Mouse (Mus musculus) forebrain, embryonic 11.5 days (tissue): ENCODE results near the gene Fam102a. TPM values are rescaled to one million over a fixed set of nuclear protein-coding genes. Genes with fewer than 3 reads are reported as not detected.

Source experiments
- ATAC-seq: fragments of 200-750 bp; cut with Nextera tagmentation; replicated peaks from 2 replicates; pipeline ENCODE4 v1.8.0; 2017; ENCODE audit warnings: moderate TSS enrichment; ENCODE audit not compliant: low FRiP score
- DNase-seq: peaks from one replicate; pipeline ENCODE4 v3.0.0-alpha.2; 2017; ENCODE audit warnings: low spot score
- H3K27ac ChIP-seq: fragments of 300-500 bp; sonication (generic); 2 replicates; pipeline ENCODE4 v1.5.1; 2014; ENCODE audit warnings: low read depth, low read length
- H3K27me3 ChIP-seq: fragments of 300-500 bp; sonication (generic); 2 replicates; pipeline ENCODE4 v1.6.1; 2014; ENCODE audit warnings: mild to moderate bottlenecking, low read length, mixed read lengths; ENCODE audit not compliant: control insufficient read depth, insufficient read depth
- H3K36me3 ChIP-seq: fragments of 300-500 bp; sonication (generic); 2 replicates; pipeline ENCODE4 v1.6.1; 2014; ENCODE audit warnings: mild to moderate bottlenecking, low read length, moderate library complexity, mixed read lengths; ENCODE audit not compliant: control insufficient read depth, insufficient read depth
- H3K4me1 ChIP-seq: fragments of 300-500 bp; sonication (generic); replicated peaks from 2 replicates; pipeline ENCODE4 v1.6.1; 2014; ENCODE audit warnings: low read length, mixed read lengths; ENCODE audit not compliant: control insufficient read depth, insufficient read depth
- H3K4me2 ChIP-seq: fragments of 300-500 bp; sonication (generic); 2 replicates; pipeline ENCODE4 v1.6.1; 2014; ENCODE audit warnings: low read depth, mild to moderate bottlenecking, low read length, moderate library complexity, mixed read lengths; ENCODE audit not compliant: severe bottlenecking
- H3K4me3 ChIP-seq: fragments of 300-500 bp; sonication (generic); 2 replicates; pipeline ENCODE4 v1.5.1; 2014; ENCODE audit warnings: low read depth, low read length
- H3K9ac ChIP-seq: fragments of 300-500 bp; sonication (generic); 2 replicates; pipeline ENCODE4 v1.6.1; 2014; ENCODE audit warnings: low read length
- H3K9me3 ChIP-seq: fragments of 300-500 bp; sonication (generic); 2 replicates; pipeline ENCODE4 v1.6.1; 2016; ENCODE audit warnings: low read length, mixed read lengths; ENCODE audit not compliant: control insufficient read depth
- WGBS: fragments of 180-500 bp; shearing (Covaris S2); extraction: QIAGEN DNeasy Blood & Tissue Kit; methylation state at CpG from one replicate; pipeline ENCODE4 v1.1.7; 2014; 5-methylcytosine and 5-hydroxymethylcytosine counted together
- polyA plus RNA-seq: library from polyadenylated mRNA; unstranded; fragments of >200 nt; fragmentation: Nextera tagmentation; extraction: Ambion mirVana; gene quantifications from 2 replicates; pipeline ENCODE4 v1.2.1, GENCODE M21; 2014

The Fam102a gene
- polyA plus RNA-seq, 1 experiment from 2014 or later = 10.6 TPM

DNA sequence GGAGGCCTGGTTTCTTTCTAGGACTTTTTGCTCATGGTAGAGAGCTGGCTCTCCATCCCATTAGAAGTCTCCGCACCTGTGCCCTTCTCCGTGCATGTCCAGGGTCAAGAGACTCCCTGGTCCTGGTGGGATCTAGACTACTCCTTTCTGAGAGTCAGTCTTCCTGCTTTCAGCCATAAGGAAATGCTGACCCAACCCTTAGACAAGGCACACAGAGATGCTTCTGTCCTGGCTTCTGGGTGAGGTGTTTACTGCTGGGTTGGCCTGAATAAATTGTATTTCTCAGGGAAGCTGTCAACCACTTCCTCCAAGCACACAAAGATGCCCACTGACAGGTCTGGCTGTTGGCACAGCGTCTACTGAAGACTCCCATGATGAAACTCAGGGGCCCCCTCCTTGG is 64.3 kb downstream of the Fam102a start, which contains the start of gene St6galnac6:
Gene St6galnac6, plus strand, starts transcription at position 301 of the 400 bp plus-strand sequence.
- ATAC-seq (no peak), DNase-seq (no peak)
- Histone ChIP-seq H3K4me2 (no peak within 1 kb of the TSS), H3K9me3 (no peaks in the 10 kb centered on the region), H3K4me1 (no peaks in the 10 kb centered on the region), H3K36me3 (no peaks in the 10 kb centered on the region), H3K27ac (no peak within 1 kb of the TSS), H3K27me3 (no peaks in the 10 kb centered on the region), H3K4me3 (no peak within 1 kb of the TSS), H3K9ac (no peak within 1 kb of the TSS)
- 92% methylated on average over 3 of the region's 3 CpGs for WGBS

GRCm38 (mm10) chr2:32601417-32602065 is 66.4 kb downstream of the Fam102a start:
- DNase-seq = no peak
- H3K4me2 ChIP-seq = no peak overlapping the region
- H3K4me3 ChIP-seq = no peak overlapping the region
- 0 out of 2 replicates have a peak, but pooled peaks have one; percentile 30 for ATAC-seq
- H3K9ac ChIP-seq = no peak overlapping the region
- H3K27ac ChIP-seq = no peak overlapping the region
- no peaks in the 10 kb centered on the region for H3K36me3 ChIP-seq
- WGBS = 45% methylated on average over 8 of the region's 8 CpGs
- H3K9me3 ChIP-seq = no peaks in the 10 kb centered on the region
- H3K27me3 ChIP-seq = no peaks in the 10 kb centered on the region
- H3K4me1 ChIP-seq = no peaks in the 10 kb centered on the region

GRCm38 (mm10) chr2:32602600-32603054 is 67.5 kb downstream of the Fam102a start:
- DNase-seq (peak; percentile 94), ATAC-seq (0 out of 2 replicates have a peak, but pooled peaks have one; percentile 26)
- H3K4me3 ChIP-seq = peak overlapping the region; percentile 5; the same call in 1 of the 2 replicates
- peak overlapping the region; percentile 36 for H3K4me2 ChIP-seq
- peak overlapping the region; percentile 32; the same call in 1 of the 2 replicates for H3K9ac ChIP-seq
- H3K27ac ChIP-seq = no peak overlapping the region
- no peaks in the 10 kb centered on the region for H3K9me3 ChIP-seq
- no peaks in the 10 kb centered on the region for H3K27me3 ChIP-seq
- under 1% methylated on average over 11 of the region's 11 CpGs for WGBS
- H3K36me3 ChIP-seq = no peaks in the 10 kb centered on the region
- 0 out of 2 replicates have a peak, but pooled peaks cover 2% of the 10 kb centered on the region for H3K4me1 ChIP-seq

DNA sequence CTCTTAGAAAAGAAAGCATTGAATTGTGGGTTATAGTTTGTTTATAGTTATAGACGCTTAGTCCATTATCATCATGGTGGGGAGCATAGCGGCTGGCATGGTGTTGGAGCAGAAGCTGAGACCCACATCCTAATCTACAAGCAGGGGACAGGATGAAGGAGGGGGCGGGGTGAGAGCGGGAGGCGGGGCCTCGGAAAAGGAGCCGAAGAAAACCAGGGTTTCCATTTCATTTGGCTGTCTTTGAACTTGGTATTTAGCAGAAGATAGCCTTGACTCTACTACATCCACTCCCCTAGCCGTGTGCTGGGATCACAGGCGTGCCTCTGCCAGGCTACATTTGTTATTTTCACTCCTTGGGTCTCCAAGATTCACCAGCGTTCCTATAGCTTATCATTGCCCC is 69.5 kb downstream of the Fam102a start:
- ATAC-seq (no peak), DNase-seq (no peak)
- no peak overlapping the region for H3K4me2 ChIP-seq
- 60% methylated on average over 10 of the region's 10 CpGs for WGBS
- no peaks in the 10 kb centered on the region for H3K36me3 ChIP-seq
- no peak overlapping the region for H3K27ac ChIP-seq
- H3K4me1 ChIP-seq = peaks cover 4% of the 10 kb centered on the region; the same call in 1 of the 2 replicates
- H3K9me3 ChIP-seq = no peaks in the 10 kb centered on the region
- no peak overlapping the region for H3K4me3 ChIP-seq
- no peak overlapping the region for H3K9ac ChIP-seq
- H3K27me3 ChIP-seq = peaks cover 2% of the 10 kb centered on the region; the same call in 1 of the 2 replicates

DNA sequence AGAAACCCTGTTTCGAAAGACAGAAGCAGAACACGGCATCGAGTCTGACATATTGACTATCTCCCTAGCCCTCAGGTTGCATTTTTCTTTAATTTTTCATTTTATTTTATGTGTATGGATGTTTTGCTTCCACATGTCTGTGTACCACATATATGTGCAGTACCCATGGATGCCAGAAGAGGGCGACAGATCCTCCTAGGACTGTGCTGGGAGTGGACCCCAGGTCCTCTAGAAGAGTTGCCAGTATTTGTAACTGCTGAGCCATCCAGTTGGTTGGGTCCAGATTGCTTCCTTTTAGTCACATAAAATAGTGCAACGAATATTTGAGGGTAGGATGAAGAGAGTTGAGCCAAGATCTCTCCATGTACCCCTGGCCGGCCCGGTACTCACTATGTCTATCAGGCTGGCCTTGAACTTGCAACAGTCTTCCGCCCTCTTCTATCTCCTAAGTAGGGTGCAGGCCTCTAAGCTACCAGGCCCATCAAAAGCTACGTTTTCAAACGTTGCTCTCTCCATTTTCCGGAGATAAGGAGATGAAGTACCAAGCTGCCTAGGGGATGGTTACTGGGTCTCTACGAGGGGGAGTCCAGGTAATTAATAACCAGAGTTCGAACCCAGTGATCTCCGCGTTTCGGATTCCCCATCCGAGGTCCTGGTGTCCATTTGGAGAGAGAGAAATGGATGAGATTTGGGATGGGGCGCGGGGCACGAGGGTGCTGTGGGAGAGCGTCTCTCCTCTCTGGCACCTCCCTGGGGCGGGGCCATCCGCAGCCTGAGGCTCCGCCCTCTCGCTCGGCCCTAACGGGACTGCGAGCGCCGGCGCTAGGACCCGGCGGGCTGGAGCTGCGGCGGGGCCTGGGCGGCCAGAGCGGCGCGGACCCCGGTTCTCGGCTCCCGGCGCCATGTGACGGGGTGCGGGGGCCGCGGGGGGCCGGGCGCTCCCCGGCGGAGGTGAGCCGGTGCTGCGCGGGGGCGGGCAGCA is 71.3 kb downstream of the Fam102a start:
- 0 out of 2 replicates have a peak overlapping the region, but pooled peaks have one; percentile 18 for H3K27ac ChIP-seq
- peak overlapping the region; percentile 68 for H3K4me3 ChIP-seq
- no peaks in the 10 kb centered on the region for H3K36me3 ChIP-seq
- H3K9ac ChIP-seq = peak overlapping the region; percentile 79
- H3K27me3 ChIP-seq = peaks cover 2% of the 10 kb centered on the region; the same call in 1 of the 2 replicates
- H3K4me1 ChIP-seq = peaks cover 10% of the 10 kb centered on the region; the same call in 1 of the 2 replicates
- H3K4me2 ChIP-seq = peak overlapping the region; percentile 88
- 11% methylated on average over 53 of the region's 55 CpGs for WGBS
- no peaks in the 10 kb centered on the region for H3K9me3 ChIP-seq
- peak; percentile 90 for DNase-seq
- ATAC-seq = peak; percentile 80

- ATAC-seq (peak; percentile 34; the same call in 1 of the 2 replicates), DNase-seq (peak; percentile 74)
- Histone ChIP-seq H3K4me1 (peaks cover 10% of the 10 kb centered on the region; the same call in 1 of the 2 replicates), H3K9ac (peak overlapping the region; percentile 79), H3K36me3 (no peaks in the 10 kb centered on the region), H3K4me3 (peak overlapping the region; percentile 68), H3K27ac (0 out of 2 replicates have a peak overlapping the region, but pooled peaks have one; percentile 18), H3K9me3 (no peaks in the 10 kb centered on the region), H3K27me3 (peaks cover 2% of the 10 kb centered on the region; the same call in 1 of the 2 replicates), H3K4me2 (peak overlapping the region; percentile 88)
- 7% methylated on average over 33 of the region's 34 CpGs for WGBS
Observed at GRCm38 (mm10) chr2:32607262-32607947, 72.3 kb downstream of the Fam102a start.

DNA sequence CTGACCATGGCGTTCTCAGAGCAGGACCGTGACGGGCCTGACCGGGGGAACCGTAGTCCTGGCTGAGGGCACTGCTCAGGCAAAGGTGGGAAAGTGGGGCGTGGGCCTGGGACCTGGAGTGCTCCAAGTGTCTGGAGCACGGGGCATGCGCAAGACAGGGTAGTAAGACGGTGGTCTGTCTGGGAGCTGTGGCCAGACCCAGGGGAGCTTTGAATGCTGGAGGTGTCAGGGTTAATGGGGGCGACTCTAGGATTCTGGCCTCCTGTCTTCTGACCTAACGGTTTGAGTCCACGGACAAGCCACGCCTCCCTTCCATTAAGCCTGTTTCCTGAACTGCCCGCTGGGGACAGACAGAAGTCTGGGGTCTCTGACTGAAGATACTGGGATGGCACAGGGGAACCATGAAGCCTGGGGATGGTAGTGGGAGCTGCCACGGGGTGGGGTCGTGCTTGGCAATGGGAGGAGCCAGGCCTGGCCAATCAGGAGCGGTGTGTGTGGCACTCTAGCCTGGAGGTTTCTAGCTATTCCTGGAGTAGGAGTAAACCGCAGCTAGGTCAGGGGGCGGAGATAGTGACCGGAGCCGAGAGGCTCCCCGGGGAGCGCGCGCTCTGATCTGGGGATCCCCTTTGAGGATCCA is 73.1 kb downstream of the Fam102a start:
- H3K4me1 ChIP-seq = peaks cover 10% of the 10 kb centered on the region; the same call in 1 of the 2 replicates
- H3K27me3 ChIP-seq = peaks cover 2% of the 10 kb centered on the region; the same call in 1 of the 2 replicates
- no peak overlapping the region for H3K9ac ChIP-seq
- 8% methylated on average over 25 of the region's 25 CpGs for WGBS
- H3K9me3 ChIP-seq = no peaks in the 10 kb centered on the region
- H3K4me2 ChIP-seq = peak overlapping the region; percentile 43
- no peak overlapping the region for H3K27ac ChIP-seq
- ATAC-seq (0 out of 2 replicates have a peak, but pooled peaks have one; percentile 45), DNase-seq (peak; percentile 80)
- peak overlapping the region; percentile 16; the same call in 1 of the 2 replicates for H3K4me3 ChIP-seq
- no peaks in the 10 kb centered on the region for H3K36me3 ChIP-seq
